Mouse (Mus musculus) adrenal gland, postnatal 36 days (tissue): ENCODE results near the gene Tmem231. TPM values are rescaled to one million over a fixed set of nuclear protein-coding genes. Genes with fewer than 3 reads are reported as not detected.

Experiments
- total RNA-seq, 2 experiments: library from RNA; stranded (reverse); gene quantifications; 2 replicates each; pipeline ENCODE4 v1.2.3; 2021

Tmem231 gene
- total RNA-seq, 2 experiments from 2014 or later = 5.6 to 5.7 TPM

Other genes starting within 250 kb of the Tmem231 start
- gene Ctrb1, start 242.9 kb downstream of the Tmem231 start, total RNA-seq = under 1 TPM in 1 of 2 experiments, not detected in 1; 0.36 TPM
- gene Bcar1, start 190.1 kb downstream of the Tmem231 start, total RNA-seq = 10 to 100 TPM; 68.5 to 75.7 TPM
- gene Cfdp1, start 79.6 kb downstream of the Tmem231 start, total RNA-seq = 10 to 100 TPM; 69.5 to 76.7 TPM
- gene Tmem170, start 57.1 kb downstream of the Tmem231 start, total RNA-seq = 1 to 10 TPM; 6.6 to 6.9 TPM
- gene Chst5, start 23.4 kb downstream of the Tmem231 start, total RNA-seq = not detected
- 100 to 1,000 TPM; 158 to 177 TPM for gene Gabarapl2, start 6.8 kb upstream of the Tmem231 start, total RNA-seq
- gene Adat1, start 58.4 kb upstream of the Tmem231 start, total RNA-seq = 1 to 10 TPM; 3.3 to 3.4 TPM
- gene Kars, start 77.4 kb upstream of the Tmem231 start, total RNA-seq = 100 to 1,000 TPM; 108 to 110 TPM
- gene Terf2ip, start 77.5 kb upstream of the Tmem231 start, total RNA-seq = 10 to 100 TPM; 20.7 to 21.7 TPM
- under 1 TPM; 0.20 to 0.23 TPM for gene Gm6793, start 81.2 kb upstream of the Tmem231 start, total RNA-seq